Mouse (Mus musculus) stomach, postnatal 0 days (tissue): ENCODE measurements around the gene Lrrc46. TPM values are rescaled to one million over a fixed set of nuclear protein-coding genes. Genes with fewer than 3 reads are reported as not detected.
A peak's percentile ranks its signal among the peaks of the same experiment; 100 is the strongest.

Experiments used
- ATAC-seq: fragments of 200-750 bp; cut with Nextera tagmentation; 2 replicates; pipeline ENCODE4 v1.8.0; 2017; ENCODE audit not compliant: low FRiP score, low TSS enrichment
- DNase-seq: peaks from one replicate; pipeline ENCODE4 v3.0.0-alpha.2; 2016; ENCODE audit warnings: low spot score
- H3K27ac ChIP-seq: fragments of 300-500 bp; sonication (generic); replicated peaks from 2 replicates; pipeline ENCODE4 v1.5.1; 2014; ENCODE audit warnings: mild to moderate bottlenecking, control low read depth
- H3K27me3 ChIP-seq: fragments of 300-500 bp; sonication (generic); 2 replicates; pipeline ENCODE4 v1.6.1; 2014; ENCODE audit warnings: low read length; ENCODE audit not compliant: control insufficient read depth, insufficient read depth
- H3K36me3 ChIP-seq: fragments of 300-500 bp; sonication (generic); 2 replicates; pipeline ENCODE4 v1.6.1; 2014; ENCODE audit warnings: low read length, mixed read lengths; ENCODE audit not compliant: control insufficient read depth, insufficient read depth
- H3K4me1 ChIP-seq: fragments of 300-500 bp; sonication (generic); replicated peaks from 2 replicates; pipeline ENCODE4 v1.6.1; 2014; ENCODE audit warnings: antibody characterized with exemption; ENCODE audit not compliant: control insufficient read depth, insufficient read depth
- H3K4me2 ChIP-seq: fragments of 300-500 bp; sonication (generic); replicated peaks from 2 replicates; pipeline ENCODE4 v1.6.1; 2014; ENCODE audit warnings: low read depth, mild to moderate bottlenecking, control low read depth, moderate library complexity
- H3K4me3 ChIP-seq: fragments of 300-500 bp; sonication (generic); 2 replicates; pipeline ENCODE4 v1.5.1; 2014; ENCODE audit warnings: low read depth, low read length, control low read depth
- H3K9ac ChIP-seq: fragments of 300-500 bp; sonication (generic); 2 replicates; pipeline ENCODE4 v1.6.1; 2014; ENCODE audit warnings: mild to moderate bottlenecking, low read length, control low read depth, mixed read lengths
- H3K9me3 ChIP-seq: fragments of 300-500 bp; sonication (generic); 2 replicates; pipeline ENCODE4 v1.6.1; 2016; ENCODE audit warnings: low read length; ENCODE audit not compliant: control insufficient read depth
- CTCF ChIP-seq: IDR thresholded peaks from 2 replicates; pipeline ENCODE4 v1.5.1; 2016; ENCODE audit warnings: antibody characterized with exemption, low read depth, mild to moderate bottlenecking, moderate library complexity
- EP300 ChIP-seq: optimal IDR thresholded peaks from 2 replicates; pipeline ENCODE3; 2016; ENCODE audit warnings: antibody characterized with exemption
- WGBS: fragments of 180-500 bp; shearing (Covaris S2); extraction: QIAGEN DNeasy Blood & Tissue Kit; methylation state at CpG from one replicate; pipeline ENCODE4 v1.1.7; 2014; 5-methylcytosine and 5-hydroxymethylcytosine counted together
- polyA plus RNA-seq: library from polyadenylated mRNA; unstranded; fragments of >200 nt; fragmentation: Nextera tagmentation; extraction: Ambion mirVana; gene quantifications from 2 replicates; pipeline ENCODE4 v1.2.1, GENCODE M21; 2015

Gene Lrrc46
- polyA plus RNA-seq = 0.36 and 0.45 TPM in 2 replicates

GRCm38 (mm10) chr11:97041022-97041899 is at the start of gene Lrrc46, which contains the start of gene Mrpl10:
Gene Lrrc46, minus strand, starts transcription at chr11:97041407.
Gene Mrpl10, plus strand, starts transcription at chr11:97041560.
- ATAC-seq (peak; percentile 90), DNase-seq (peak; percentile 96)
- no peaks in the 10 kb centered on the region for H3K36me3 ChIP-seq
- H3K27ac ChIP-seq = peak within 1 kb of the TSS; percentile 82
- H3K9me3 ChIP-seq = no peaks in the 10 kb centered on the region
- WGBS = under 1% methylated on average over 43 of the region's 48 CpGs
- H3K9ac ChIP-seq = peak within 1 kb of the TSS; percentile 95
- peak within 1 kb of the TSS; percentile 81 for H3K4me2 ChIP-seq
- H3K27me3 ChIP-seq = no peaks in the 10 kb centered on the region
- peak within 1 kb of the TSS; percentile 72 for H3K4me3 ChIP-seq
- TF ChIP-seq EP300 = no peak
- TF ChIP-seq CTCF = no peak
- H3K4me1 ChIP-seq = 0 out of 2 replicates have a peak, but pooled peaks cover 3% of the 10 kb centered on the region

- H3K4me3 ChIP-seq = no peak overlapping the region
- no peak overlapping the region for H3K4me2 ChIP-seq
- H3K36me3 ChIP-seq = no peaks in the 10 kb centered on the region
- ATAC-seq (no peak), DNase-seq (no peak)
- H3K4me1 ChIP-seq = no peaks in the 10 kb centered on the region
- no peaks in the 10 kb centered on the region for H3K27me3 ChIP-seq
- TF ChIP-seq EP300 (no peak), CTCF (no peak)
- no peak overlapping the region for H3K27ac ChIP-seq
- 63% methylated on average over 6 of the region's 6 CpGs for WGBS
- H3K9ac ChIP-seq = no peak overlapping the region
- H3K9me3 ChIP-seq = no peaks in the 10 kb centered on the region
These were observed 45.2 kb upstream of the Lrrc46 start for GRCm38 (mm10) chr11:97086365-97086764.

GRCm38 (mm10) chr11:97084821-97085505 is 43.8 kb upstream of the Lrrc46 start:
- Histone ChIP-seq H3K4me3 (no peak overlapping the region), H3K27ac (no peak overlapping the region), H3K4me1 (no peaks in the 10 kb centered on the region), H3K36me3 (no peaks in the 10 kb centered on the region), H3K4me2 (no peak overlapping the region), H3K9me3 (no peaks in the 10 kb centered on the region), H3K9ac (no peak overlapping the region), H3K27me3 (no peaks in the 10 kb centered on the region)
- WGBS = 75% methylated on average over 15 of the region's 15 CpGs
- DNase-seq = no peak
- TF ChIP-seq EP300 (no peak), CTCF (no peak)
- ATAC-seq = no peak

GRCm38 (mm10) chr11:97083401-97084140 is 42.4 kb upstream of the Lrrc46 start:
- H3K27me3 ChIP-seq = no peaks in the 10 kb centered on the region
- H3K9ac ChIP-seq = no peak overlapping the region
- no peak overlapping the region for H3K4me3 ChIP-seq
- H3K4me2 ChIP-seq = no peak overlapping the region
- no peaks in the 10 kb centered on the region for H3K4me1 ChIP-seq
- H3K9me3 ChIP-seq = no peaks in the 10 kb centered on the region
- WGBS = 23% methylated on average over 22 of the region's 22 CpGs
- no peaks in the 10 kb centered on the region for H3K36me3 ChIP-seq
- H3K27ac ChIP-seq = no peak overlapping the region
- no peak for TF ChIP-seq EP300
- TF ChIP-seq CTCF = no peak
- no peak for DNase-seq
- ATAC-seq = no peak

GRCm38 (mm10) chr11:97082977-97083376 is 41.8 kb upstream of the Lrrc46 start:
- Histone ChIP-seq H3K4me3 (no peak overlapping the region), H3K27me3 (no peaks in the 10 kb centered on the region), H3K27ac (no peak overlapping the region), H3K4me1 (no peaks in the 10 kb centered on the region), H3K9me3 (no peaks in the 10 kb centered on the region), H3K4me2 (no peak overlapping the region), H3K36me3 (no peaks in the 10 kb centered on the region), H3K9ac (no peak overlapping the region)
- 31% methylated on average over 11 of the region's 11 CpGs for WGBS
- TF ChIP-seq EP300 = no peak
- TF ChIP-seq CTCF = peak; percentile 76
- ATAC-seq = 0 out of 2 replicates have a peak, but pooled peaks have one; percentile 28
- DNase-seq = no peak
